Mouse (Mus musculus) C2C12 (cell line): ENCODE measurements around the gene Gpc6. TPM values are rescaled to one million over a fixed set of nuclear protein-coding genes. Genes with fewer than 3 reads are reported as not detected.

Experiments
- H3K27me3 ChIP-seq: one replicate; pipeline ENCODE4 v1.6.1; 2011; ENCODE audit not compliant: control insufficient read depth, insufficient read depth, insufficient read length
- H3K36me3 ChIP-seq: one replicate; pipeline ENCODE4 v1.6.1; 2011; ENCODE audit not compliant: control insufficient read depth, insufficient read depth
- H3K4me3 ChIP-seq: one replicate; pipeline ENCODE4 v1.5.1; 2011; ENCODE audit warnings: mild to moderate bottlenecking, control low read depth; ENCODE audit not compliant: poor library complexity, insufficient read depth, severe bottlenecking
- H3K79me2 ChIP-seq: one replicate; pipeline ENCODE4 v1.6.1; 2011; ENCODE audit not compliant: control insufficient read depth, insufficient read depth
- H3K79me3 ChIP-seq: one replicate; pipeline ENCODE4 v1.6.1; 2011; ENCODE audit warnings: low read depth, control low read depth
- H3ac ChIP-seq: one replicate; pipeline ENCODE3; 2011; ENCODE audit warnings: low read depth; ENCODE audit not compliant: control insufficient read depth, insufficient read length
- CEBPB ChIP-seq: IDR thresholded peaks from one replicate; pipeline ENCODE4 v1.6.1; 2011; ENCODE audit warnings: low read depth, mild to moderate bottlenecking, control low read depth, moderate library complexity
- CTCF ChIP-seq: IDR thresholded peaks from one replicate; pipeline ENCODE4 v1.5.1; 2011; ENCODE audit not compliant: control insufficient read depth, insufficient read depth, insufficient read length
- FOSL1 ChIP-seq: IDR thresholded peaks from one replicate; pipeline ENCODE4 v1.8.0; 2011; ENCODE audit warnings: mild to moderate bottlenecking, low read length; ENCODE audit not compliant: poor library complexity, insufficient read depth, severe bottlenecking
- MAX ChIP-seq: IDR thresholded peaks from one replicate; pipeline ENCODE4 v1.6.1; 2011; ENCODE audit warnings: mild to moderate bottlenecking, control low read depth
- MYOD1 ChIP-seq: IDR thresholded peaks from one replicate; pipeline ENCODE4 v1.6.1; 2011; ENCODE audit warnings: low read depth; ENCODE audit not compliant: control insufficient read depth, insufficient read length
- MYOG ChIP-seq: IDR thresholded peaks from one replicate; pipeline ENCODE4 v1.6.1; 2011; ENCODE audit not compliant: control insufficient read depth, insufficient read length; ENCODE audit errors: extremely low read depth
- USF1 ChIP-seq: IDR thresholded peaks from one replicate; pipeline ENCODE4 v1.6.1; 2011; ENCODE audit warnings: low read depth, mild to moderate bottlenecking, control low read depth, moderate library complexity
- polyA plus RNA-seq: library from polyadenylated mRNA; unstranded; fragments of >200 nt; fragmentation: generic; extraction: Trizol; gene quantifications from one replicate; pipeline ENCODE4 v1.2.1, GENCODE M21; 2012; ENCODE audit warnings: missing spikeins

Gene Gpc6
- polyA plus RNA-seq, 1 experiment = 9.6 TPM

DNA sequence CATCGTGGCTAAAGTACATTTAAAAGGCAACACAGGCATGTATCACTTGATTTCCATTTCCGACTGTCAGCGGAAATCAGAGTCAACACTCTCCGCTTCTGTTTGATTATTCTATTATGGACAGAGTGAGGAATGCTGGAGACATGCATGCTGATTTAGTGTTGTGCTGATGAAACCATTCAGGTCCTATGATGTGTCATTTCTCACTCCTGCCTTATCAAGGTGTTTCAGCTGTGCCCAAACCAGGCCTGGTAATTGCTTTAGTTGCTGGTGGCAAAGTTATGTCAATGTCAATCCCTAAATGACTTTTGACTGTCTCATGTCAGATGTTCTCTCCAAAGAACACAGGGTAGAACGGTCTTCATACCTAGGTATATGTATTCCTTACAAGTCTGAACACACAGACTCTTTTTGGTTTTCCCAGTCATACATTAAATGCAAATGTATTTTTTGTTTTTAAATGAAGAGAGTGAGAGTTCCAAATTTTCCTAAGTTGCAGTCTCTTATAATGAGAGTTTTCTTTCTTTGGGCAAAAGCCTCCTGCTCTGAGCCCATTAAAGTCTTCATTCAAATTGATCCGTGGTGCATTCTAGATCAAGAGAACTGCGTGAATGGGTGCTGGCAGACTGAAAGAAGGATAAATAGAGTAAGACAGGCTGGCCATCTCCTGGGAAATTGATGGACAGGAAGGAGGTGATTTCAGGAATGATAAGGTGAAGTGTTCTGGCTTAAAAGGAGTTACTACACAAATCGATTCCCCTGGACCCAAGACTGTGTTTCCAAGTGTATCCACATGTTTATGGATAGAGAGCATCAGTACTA is 379.0 kb downstream of the Gpc6 start:
- no peaks in the 10 kb centered on the region for H3K79me2 ChIP-seq
- no peaks in the 10 kb centered on the region for H3K79me3 ChIP-seq
- H3K27me3 ChIP-seq = no peaks in the 10 kb centered on the region
- H3K4me3 ChIP-seq = no peak overlapping the region
- no peak overlapping the region for H3ac ChIP-seq
- no peaks in the 10 kb centered on the region for H3K36me3 ChIP-seq
- TF ChIP-seq CTCF = no peak
- TF ChIP-seq MYOD1 = no peak
- TF ChIP-seq FOSL1 = no peak
- no peak for TF ChIP-seq MAX
- TF ChIP-seq CEBPB = no peak

DNA sequence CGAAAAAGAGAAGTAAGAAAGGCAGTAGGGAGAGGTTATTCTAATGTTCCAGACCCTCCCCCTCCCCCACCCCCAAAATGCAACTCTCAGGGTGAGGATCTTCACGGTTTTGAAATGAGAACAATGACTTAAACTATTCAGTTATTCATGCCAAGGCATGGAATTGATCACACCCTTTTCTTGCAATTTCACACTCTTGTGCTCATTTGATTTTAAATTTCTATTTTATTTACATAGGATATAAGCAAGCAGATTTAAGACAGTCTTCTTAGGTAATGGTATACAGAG is 379.6 kb downstream of the Gpc6 start:
- Histone ChIP-seq H3K79me2 (no peaks in the 10 kb centered on the region), H3K27me3 (no peaks in the 10 kb centered on the region), H3K79me3 (no peaks in the 10 kb centered on the region), H3ac (no peak overlapping the region), H3K36me3 (no peaks in the 10 kb centered on the region), H3K4me3 (no peak overlapping the region)
- no peak for TF ChIP-seq CTCF

DNA sequence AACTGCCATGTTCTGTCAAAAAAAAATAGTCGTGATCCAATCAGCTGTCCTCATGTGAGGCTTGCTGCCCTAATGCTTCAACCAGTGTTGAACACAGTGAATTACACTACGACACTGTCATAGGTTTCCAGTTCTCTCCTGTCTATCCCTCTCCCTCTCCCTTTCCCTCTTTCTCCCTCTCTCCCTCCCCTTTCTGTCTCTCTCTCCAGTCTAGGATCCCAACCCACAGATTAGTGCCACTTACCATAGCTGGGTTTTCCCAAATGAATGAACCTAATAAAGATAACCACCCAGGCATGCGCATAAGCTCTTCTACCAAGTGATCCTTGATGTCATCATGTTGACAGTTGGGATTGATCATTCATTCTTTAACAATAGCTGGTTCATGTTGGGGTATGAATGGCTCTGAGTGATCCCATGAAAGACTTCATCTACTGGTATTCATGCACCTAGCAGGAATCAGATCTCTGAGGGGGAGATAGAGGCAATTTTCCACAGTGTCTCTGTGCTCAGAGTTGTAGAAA is 384.9 kb downstream of the Gpc6 start:
- no peaks in the 10 kb centered on the region for H3K36me3 ChIP-seq
- TF ChIP-seq MYOG = no peak
- TF ChIP-seq CEBPB = no peak
- no peak for TF ChIP-seq MAX
- TF ChIP-seq MYOD1 = no peak
- no peak for TF ChIP-seq FOSL1
- no peak for TF ChIP-seq CTCF
- no peak for TF ChIP-seq USF1
- no peaks in the 10 kb centered on the region for H3K27me3 ChIP-seq
- no peak overlapping the region for H3ac ChIP-seq
- no peaks in the 10 kb centered on the region for H3K79me3 ChIP-seq
- no peak overlapping the region for H3K4me3 ChIP-seq
- no peaks in the 10 kb centered on the region for H3K79me2 ChIP-seq

DNA sequence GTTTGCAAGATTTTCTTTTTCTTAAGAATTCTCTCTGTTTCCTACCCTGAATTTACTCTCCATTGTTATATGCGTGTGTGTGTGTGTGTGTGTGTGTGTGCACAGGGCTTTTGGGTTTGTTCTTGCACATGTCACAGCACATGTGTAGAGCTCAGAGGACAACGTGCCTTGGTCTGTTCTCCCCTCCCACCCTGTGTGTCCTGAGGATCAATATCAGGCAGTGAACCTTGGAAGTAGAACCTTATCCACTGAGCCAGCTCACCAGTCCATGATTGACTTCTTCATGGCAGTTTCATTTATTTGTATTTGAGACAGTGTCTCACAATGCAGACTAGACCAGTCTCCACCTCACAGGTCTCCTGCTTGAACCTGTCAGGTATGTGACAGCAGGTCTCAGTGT is 399.1 kb downstream of the Gpc6 start:
- no peaks in the 10 kb centered on the region for H3K79me3 ChIP-seq
- no peak overlapping the region for H3K4me3 ChIP-seq
- no peaks in the 10 kb centered on the region for H3K27me3 ChIP-seq
- no peak overlapping the region for H3ac ChIP-seq
- no peaks in the 10 kb centered on the region for H3K79me2 ChIP-seq
- no peaks in the 10 kb centered on the region for H3K36me3 ChIP-seq
- TF ChIP-seq MAX (no peak), MYOD1 (no peak), MYOG (no peak), USF1 (no peak), CEBPB (no peak), CTCF (no peak), FOSL1 (no peak)

DNA sequence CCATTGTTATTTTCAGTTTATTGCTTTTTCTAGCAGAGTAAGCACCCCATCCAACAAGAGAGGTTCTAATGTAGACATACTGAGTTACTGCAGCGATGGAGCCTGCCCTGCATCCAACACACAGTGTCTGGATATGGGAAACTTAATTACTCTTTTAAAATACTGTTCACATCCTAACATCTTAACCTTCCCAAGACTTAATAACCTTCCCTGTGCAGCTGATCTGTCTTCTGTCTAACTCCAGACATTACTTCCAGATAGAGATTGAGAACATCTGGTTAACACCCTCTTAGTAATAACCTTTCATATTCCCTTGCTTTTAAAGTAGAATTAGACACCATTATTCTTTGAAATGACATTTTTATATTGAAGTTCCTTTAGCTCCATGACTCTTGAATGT is 407.1 kb downstream of the Gpc6 start:
- H3K79me2 ChIP-seq = no peaks in the 10 kb centered on the region
- no peaks in the 10 kb centered on the region for H3K79me3 ChIP-seq
- no peak overlapping the region for H3ac ChIP-seq
- no peaks in the 10 kb centered on the region for H3K27me3 ChIP-seq
- TF ChIP-seq FOSL1 (no peak), MYOD1 (no peak), USF1 (no peak), CEBPB (no peak), MYOG (no peak), CTCF (no peak), MAX (no peak)
- no peaks in the 10 kb centered on the region for H3K36me3 ChIP-seq
- H3K4me3 ChIP-seq = no peak overlapping the region

DNA sequence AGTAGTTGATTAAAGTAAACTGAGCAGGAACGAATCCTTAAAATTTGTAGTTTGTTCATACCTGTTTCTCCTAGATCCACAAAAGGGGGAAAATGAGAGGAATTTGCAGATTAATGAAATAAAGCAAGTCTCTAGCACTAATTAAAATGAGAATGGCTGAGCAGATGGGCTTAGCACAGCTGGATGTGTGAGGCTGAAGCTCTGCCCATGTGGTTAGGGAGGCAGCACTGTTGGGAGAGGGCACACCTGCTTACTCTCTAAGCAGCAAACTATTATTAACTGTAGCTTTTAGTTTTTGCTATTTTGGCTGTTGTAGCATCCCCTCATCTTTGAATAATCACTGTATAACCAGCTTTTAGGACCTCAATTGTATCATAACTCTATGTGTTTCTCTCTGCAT is 412.2 kb downstream of the Gpc6 start:
- Histone ChIP-seq H3K4me3 (no peak overlapping the region), H3ac (no peak overlapping the region), H3K36me3 (no peaks in the 10 kb centered on the region), H3K79me2 (no peaks in the 10 kb centered on the region), H3K79me3 (no peaks in the 10 kb centered on the region), H3K27me3 (no peaks in the 10 kb centered on the region)
- TF ChIP-seq CEBPB = no peak
- TF ChIP-seq MYOG = no peak
